Mouse (Mus musculus) erythroblast, embryonic 14.5 days (primary cell): ENCODE data around the gene Hist1h2ab.

Source experiments
- GATA1 ChIP-seq: IDR thresholded peaks from 2 replicates; pipeline ENCODE4 v1.6.1; 2012; ENCODE audit warnings: low read length, inconsistent platforms, mixed read lengths
- TAL1 ChIP-seq: IDR thresholded peaks from 3 replicates; pipeline ENCODE4 v1.6.1; 2012; ENCODE audit warnings: low read length, inconsistent platforms, mixed read lengths

GRCm38 (mm10) chr13:23760240-23760971 lies 9.5 kb downstream of the Hist1h2ab start:
- TF ChIP-seq TAL1 (no peak), GATA1 (no peak)
